In the genomic region with DNA sequence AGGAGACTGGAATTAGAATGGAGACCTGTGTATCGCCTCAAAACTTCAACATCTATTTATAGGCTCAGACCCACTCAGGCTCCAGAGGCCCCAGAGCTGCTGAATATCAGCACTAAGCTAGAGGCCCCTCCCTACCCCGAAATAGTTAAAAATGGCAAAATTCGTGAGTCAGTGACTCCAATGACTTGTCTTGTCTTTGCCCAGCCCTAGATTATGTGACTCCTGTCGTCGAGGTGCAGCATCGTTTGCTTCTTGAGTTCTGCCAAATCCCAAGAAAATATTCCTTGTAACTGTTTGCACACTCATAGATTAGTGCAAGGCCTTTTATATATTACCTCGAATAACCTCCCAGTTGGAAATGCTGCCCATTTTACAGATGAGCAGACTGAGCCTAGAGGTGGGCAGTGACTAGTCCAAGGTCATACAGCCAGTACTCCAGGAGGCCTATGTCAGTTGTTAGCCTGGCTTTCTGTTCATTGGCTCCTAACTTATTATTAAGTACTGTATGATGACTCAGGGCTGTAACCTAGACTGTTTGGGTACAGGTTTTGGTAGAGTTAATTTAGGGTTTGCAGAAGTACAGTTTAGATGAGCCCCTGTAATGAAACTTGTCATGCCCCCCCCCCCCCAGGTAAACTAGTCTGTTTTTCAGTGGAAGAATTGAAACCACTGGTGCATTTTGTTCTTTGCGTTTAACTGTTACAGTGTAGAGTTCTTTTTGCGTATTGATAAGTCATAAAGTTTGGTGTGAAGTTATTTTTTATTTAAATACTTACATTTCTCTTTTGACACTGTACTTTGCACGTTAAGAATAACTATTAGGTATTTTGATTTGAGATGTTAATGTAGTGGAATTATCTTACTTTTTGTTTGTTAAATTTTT, we compare ENCODE assay signal across 8 mouse cellular contexts. TPM values are rescaled to one million over a fixed set of nuclear protein-coding genes. Genes with fewer than 3 reads are reported as not detected.
DNase-seq lines count a peak whose midpoint lies in the region; ATAC-seq and TF ChIP-seq lines count a peak whose summit lies in the region.

No protein-coding gene starts in this region.

- no peaks in the 10 kb centered on the region for H3K36me3 ChIP-seq in heart, embryonic 16.5 days (ENCODE audit: control insufficient read depth, insufficient read depth)
- H3K36me3 ChIP-seq in MEL (ENCODE audit: control insufficient read depth in 1 of 2, insufficient read depth in 2 of 2, low read length in 2 of 2), result peaks cover 0 to 36% of the 10 kb centered on the region in 2 experiments; a peak in 3 of 4 replicates
- no peaks in the 10 kb centered on the region for H3K36me3 ChIP-seq in forebrain, embryonic 14.5 days (ENCODE audit: control insufficient read depth, insufficient read depth, low read length)
- H3K36me3 ChIP-seq in liver, embryonic 15.5 days (replicated peaks), result peaks cover 6% of the 10 kb centered on the region

- TF ChIP-seq POLR2A in MEL (IDR thresholded peaks at IDR 0.05; ENCODE audit: control insufficient read depth in 1 of 2, insufficient read depth in 1 of 2, low read depth in 1 of 2, low read length in 2 of 2, poor library complexity in 1 of 2), result no peak

- peaks cover 48% of the 10 kb centered on the region for H3K4me1 ChIP-seq in heart, embryonic 16.5 days (ENCODE audit: control insufficient read depth, insufficient read depth, low read length)
- peaks cover 7 to 21% of the 10 kb centered on the region in 2 experiments; a peak in 2 of 4 replicates for H3K4me1 ChIP-seq in MEL (ENCODE audit: control insufficient read depth in 1 of 2, insufficient read depth in 2 of 2, low read length in 2 of 2)
- peaks cover 21% of the 10 kb centered on the region for H3K4me1 ChIP-seq in forebrain, embryonic 14.5 days (ENCODE audit: control insufficient read depth, insufficient read depth, low read length)
- peaks cover 51% of the 10 kb centered on the region for H3K4me1 ChIP-seq in liver, embryonic 15.5 days (replicated peaks)

- TF ChIP-seq CTCF in MEL (IDR thresholded peaks at IDR 0.05 in 2 of 3, conservative IDR thresholded peaks at IDR 0.05 in 1 of 3; ENCODE audit: control insufficient read depth in 1 of 3, insufficient read depth in 1 of 3, low read depth in 2 of 3, low read length in 3 of 3, poor library complexity in 1 of 3, severe bottlenecking in 1 of 3), result no peak

- TF ChIP-seq EP300 in MEL (IDR thresholded peaks at IDR 0.05; ENCODE audit: low read depth in 1 of 2, low read length in 2 of 2), result no peak

- no peaks in the 10 kb centered on the region for H3K9me3 ChIP-seq in heart, embryonic 16.5 days (replicated peaks; ENCODE audit: control insufficient read depth, low read length)
- no peaks in the 10 kb centered on the region for H3K9me3 ChIP-seq in MEL (replicated peaks; ENCODE audit: insufficient read depth, low read length)
- H3K9me3 ChIP-seq in forebrain, embryonic 14.5 days (replicated peaks; ENCODE audit: control insufficient read depth, low read length), result no peaks in the 10 kb centered on the region
- H3K9me3 ChIP-seq in liver, embryonic 15.5 days (replicated peaks), result no peaks in the 10 kb centered on the region

- H3K4me2 ChIP-seq in heart, embryonic 16.5 days (ENCODE audit: low read depth, low read length), result peak overlapping the region; percentile 77
- H3K4me2 ChIP-seq in forebrain, embryonic 14.5 days (ENCODE audit: low read length), result peak overlapping the region; percentile 64
- peak overlapping the region; percentile 77 for H3K4me2 ChIP-seq in liver, embryonic 15.5 days

- H3K9ac ChIP-seq in heart, embryonic 16.5 days (ENCODE audit: low read length), result peak overlapping the region; percentile 100
- H3K9ac ChIP-seq in MEL (ENCODE audit: control insufficient read depth, low read depth, low read length, poor library complexity, severe bottlenecking), result peak overlapping the region; percentile 100
- peak overlapping the region; percentile 99 for H3K9ac ChIP-seq in forebrain, embryonic 14.5 days (ENCODE audit: low read length)
- H3K9ac ChIP-seq in liver, embryonic 15.5 days, result peak overlapping the region; percentile 99

- ATAC-seq in heart, embryonic 16.5 days (replicated peaks; ENCODE audit: extremely low read depth, insufficient read depth, low FRiP score), result no peak
- ATAC-seq in forebrain, embryonic 14.5 days, result no peak
- no peak for ATAC-seq in liver, embryonic 15.5 days (ENCODE audit: insufficient read depth)

- DNase-seq in heart, postnatal 14 days, result no peak
- peak; percentile 66 for DNase-seq in MEL (ENCODE audit: low read depth, low spot score)
- DNase-seq in forebrain, embryonic 14.5 days (ENCODE audit: low spot score), result peak; percentile 20
- no peak for DNase-seq in adrenal gland, postnatal 10 days
- DNase-seq in gastrocnemius, postnatal 36 days, result no peak
- no peak for DNase-seq in right cerebral cortex, adult 2 months (ENCODE audit: low spot score in 2 of 2)

- H3K79me2 ChIP-seq in MEL (ENCODE audit: control insufficient read depth, insufficient read depth, low read length, poor library complexity), result peaks cover 66% of the 10 kb centered on the region

- H3K4me3 ChIP-seq in heart, embryonic 16.5 days (ENCODE audit: low read length), result peak overlapping the region; percentile 98
- H3K4me3 ChIP-seq in MEL (ENCODE audit: control insufficient read depth in 1 of 2, insufficient read depth in 1 of 2, low read depth in 2 of 2, low read length in 2 of 2), result peak overlapping the region; percentile 76 to 82
- H3K4me3 ChIP-seq in forebrain, embryonic 14.5 days (ENCODE audit: low read depth, low read length), result peak overlapping the region; percentile 100
- H3K4me3 ChIP-seq in liver, embryonic 15.5 days (replicated peaks), result peak overlapping the region; percentile 99

- WGBS in heart, embryonic 16.5 days, result 21% methylated on average over 10 of the region's 10 CpGs
- 29% methylated on average over 10 of the region's 10 CpGs for WGBS in forebrain, embryonic 14.5 days
- WGBS in liver, embryonic 15.5 days (ENCODE audit: insufficient replicate concordance), result 24% methylated on average over 10 of the region's 10 CpGs

- peak overlapping the region; percentile 100 for H3K27ac ChIP-seq in heart, embryonic 16.5 days (ENCODE audit: low read length)
- H3K27ac ChIP-seq in MEL (ENCODE audit: control insufficient read depth, low read depth, low read length), result peak overlapping the region; percentile 44
- H3K27ac ChIP-seq in forebrain, embryonic 14.5 days (ENCODE audit: low read depth, low read length), result peak overlapping the region; percentile 100
- peak overlapping the region; percentile 100 for H3K27ac ChIP-seq in liver, embryonic 15.5 days (replicated peaks)

- no peak for TF ChIP-seq RAD21 in MEL (IDR thresholded peaks at IDR 0.05; ENCODE audit: low read depth, low read length)

- no peaks in the 10 kb centered on the region for H3K27me3 ChIP-seq in heart, embryonic 16.5 days (ENCODE audit: control insufficient read depth, insufficient read depth, low read length)
- H3K27me3 ChIP-seq in MEL (ENCODE audit: control insufficient read depth in 1 of 2, insufficient read depth in 2 of 2, low read length in 2 of 2), result no peaks in the 10 kb centered on the region
- no peaks in the 10 kb centered on the region for H3K27me3 ChIP-seq in forebrain, embryonic 14.5 days (replicated peaks; ENCODE audit: control insufficient read depth, insufficient read depth, low read length)
- no peaks in the 10 kb centered on the region for H3K27me3 ChIP-seq in liver, embryonic 15.5 days

- intact Hi-C loops in heart, postnatal 14 days (cut with DNase I), result loop anchor here (2.0 kb wide), 1 partner anchor 47 kb away; no protein-coding TSS in a partner anchor
- intact Hi-C loops in gastrocnemius, postnatal 36 days (cut with DNase I), result loop anchor here (2.0 kb wide), 1 partner anchor 47 kb away; no protein-coding TSS in a partner anchor

TF ChIP-seq in MEL, 35 proteins besides CTCF, POLR2A, EP300 and RAD21 (continues in another document):
- TF ChIP-seq SIN3A (IDR thresholded peaks at IDR 0.05; ENCODE audit: low read length) (peak; percentile 33; the same call in 1 of the 2 replicates), TBP (IDR thresholded peaks at IDR 0.05; ENCODE audit: low read depth, low read length) (no peak), KAT2A (conservative IDR thresholded peaks at IDR 0.05; ENCODE audit: low read depth, low read length) (no peak), CHD1 (IDR thresholded peaks at IDR 0.05; ENCODE audit: low read depth, low read length) (peak; percentile 86; the same call in 1 of the 2 replicates), GATA1 (IDR thresholded peaks at IDR 0.05; ENCODE audit: low read depth, low read length) (no peak), ZKSCAN1 (IDR thresholded peaks at IDR 0.05; ENCODE audit: low read depth, low read length) (no peak), MYB (IDR thresholded peaks at IDR 0.05; ENCODE audit: low read depth, low read length) (no peak), UBTF (IDR thresholded peaks at IDR 0.05; ENCODE audit: borderline replicate concordance, insufficient read depth, low read depth, low read length) (0 out of 2 replicates have a peak, but pooled peaks have one; percentile 15), RCOR1 (IDR thresholded peaks at IDR 0.05; ENCODE audit: low read depth, low read length) (no peak), MAFK (IDR thresholded peaks at IDR 0.05; ENCODE audit: borderline replicate concordance, low read depth, low read length) (no peak), POLR2AphosphoS2 (IDR thresholded peaks at IDR 0.05; ENCODE audit: low read length) (no peak)

RNA-seq across cellular contexts. Expression of gene Dyrk1a, which starts 1.5 kb away (rescaled TPM):
- 7.8 and 8.1 TPM in 2 replicates for polyA plus RNA-seq in heart, embryonic 16.5 days (2015; fragmentation: Nextera tagmentation; extraction: Ambion mirVana)
- 10 to 100 TPM; 68.6 to 69.6 TPM for total RNA-seq in heart, postnatal 14 days (2021)
- total RNA-seq in MEL (2012; rRNA removed), result 22.6 and 27.5 TPM in 2 replicates
- polyA plus RNA-seq in MEL (2012; ENCODE audit: insufficient read depth in 1 of 2, insufficient read length in 2 of 2, low read depth in 1 of 2, low replicate concordance in 2 of 2, missing spikeins in 1 of 2), result 100 to 1,000 TPM in 1 of 2 experiments, 10 to 100 TPM in 1; 34.7 to 126 TPM
- 14.8 and 15.6 TPM in 2 replicates for polyA plus RNA-seq in forebrain, embryonic 14.5 days (2014; fragmentation: Nextera tagmentation; extraction: Ambion mirVana)
- polyA plus RNA-seq in liver, embryonic 15.5 days (2015; fragmentation: Nextera tagmentation; extraction: Ambion mirVana), result 4.3 and 4.4 TPM in 2 replicates
- 10 to 100 TPM; 59.7 to 62.7 TPM for total RNA-seq in adrenal gland, postnatal 10 days (2021)
- 10 to 100 TPM; 78.6 to 82.9 TPM for total RNA-seq in gastrocnemius, postnatal 36 days (2021)

RNA-seq across cellular contexts. Expression of gene Vps26c, which starts 44.7 kb away (rescaled TPM):
- 47.9 and 51.7 TPM in 2 replicates for polyA plus RNA-seq in heart, embryonic 16.5 days (2015; fragmentation: Nextera tagmentation; extraction: Ambion mirVana)
- 10 to 100 TPM; 26.7 to 27.8 TPM for total RNA-seq in heart, postnatal 14 days (2021)
- total RNA-seq in MEL (2012; rRNA removed), result 20.9 and 23.2 TPM in 2 replicates
- 10 to 100 TPM in 1 of 2 experiments, not detected in 1; 23.7 TPM for polyA plus RNA-seq in MEL (2012; ENCODE audit: insufficient read depth in 1 of 2, insufficient read length in 2 of 2, low read depth in 1 of 2, low replicate concordance in 2 of 2, missing spikeins in 1 of 2)
- polyA plus RNA-seq in forebrain, embryonic 14.5 days (2014; fragmentation: Nextera tagmentation; extraction: Ambion mirVana), result 78.7 and 80.7 TPM in 2 replicates
- 19.2 and 20.6 TPM in 2 replicates for polyA plus RNA-seq in liver, embryonic 15.5 days (2015; fragmentation: Nextera tagmentation; extraction: Ambion mirVana)
- 10 to 100 TPM; 40.8 to 52.8 TPM for total RNA-seq in adrenal gland, postnatal 10 days (2021)
- 1 to 10 TPM; 8.9 to 9.5 TPM for total RNA-seq in gastrocnemius, postnatal 36 days (2021)

Comparison
In these comparisons a context has a peak if more than half of its experiments do, and no peak if none do; other contexts are left out.
1. H3K27ac ChIP-seq: peak in every context shown above with its lines; median percentile 100 in heart, embryonic 16.5 days; 100 in forebrain, embryonic 14.5 days; 100 in liver, embryonic 15.5 days; 44 in MEL.
2. DNase-seq: peak in MEL (single experiment) and forebrain, embryonic 14.5 days (single experiment); none in heart, postnatal 14 days (0 of 2), adrenal gland, postnatal 10 days (single experiment), gastrocnemius, postnatal 36 days (0 of 2) and right cerebral cortex, adult 2 months (0 of 2).
3. Peak in every context shown above with its lines, with median percentiles within 50 percentile points of each other: H3K4me2 ChIP-seq, H3K4me3 ChIP-seq and H3K9ac ChIP-seq.